Mouse (Mus musculus) megakaryocyte, adult 5-6 weeks (primary cell): ENCODE measurements around the gene Clic3. TPM values are rescaled to one million over a fixed set of nuclear protein-coding genes. Genes with fewer than 3 reads are reported as not detected.

ENCODE experiments used
- ATAC-seq: 2 replicates; pipeline ENCODE4 v1.8.0; 2016; ENCODE audit warnings: mild to moderate bottlenecking, inconsistent platforms; ENCODE audit not compliant: poor library complexity, severe bottlenecking
- total RNA-seq, 2 experiments: library from RNA; stranded (forward) in 1 of 2; stranded (reverse) in 1 of 2; fragments of 153-499, 151-499 nt in 1 of 2; fragments of 221-1000, 200-1000 nt in 1 of 2; gene quantifications; 2 replicates each; pipeline versions ENCODE4 v1.2.3 to v1.2.4; 2015 to 2017

Clic3 gene
- total RNA-seq, 2 experiments from 2014 or later = not detected

GRCm38 (mm10) chr2:25505860-25506259 is 49.2 kb downstream of the Clic3 start:
- no peak for ATAC-seq

DNA sequence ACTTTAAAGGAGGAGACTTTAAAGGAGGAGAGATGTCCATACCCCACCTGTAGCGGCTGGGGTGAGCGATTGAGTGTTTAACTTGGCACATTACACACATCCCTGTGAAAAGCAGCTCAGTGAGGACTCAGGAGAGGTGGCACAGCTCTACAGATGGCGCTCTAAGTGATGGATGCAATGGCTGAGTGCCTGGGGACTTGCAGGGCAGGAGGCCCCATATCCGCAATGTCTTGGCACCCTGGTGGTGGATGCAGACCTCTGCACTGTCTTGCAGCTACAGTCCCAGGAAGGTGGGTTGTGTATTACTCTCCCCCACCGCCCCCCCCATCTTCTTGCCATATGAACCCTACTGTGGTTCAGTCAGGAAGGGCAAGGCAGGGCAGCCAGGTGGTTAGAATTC is 50.3 kb downstream of the Clic3 start:
- ATAC-seq = peak; percentile 51; the same call in 1 of the 2 replicates

Other genes with a start within 250 kb of the Clic3 start
Only the 30 nearest of the 44 such genes appear.
- 7.5 and 10.5 TPM in 2 replicates for gene Tprn, start 194.2 kb upstream of the Clic3 start, total RNA-seq (2015)
- gene Tprn, start 194.2 kb upstream of the Clic3 start, total RNA-seq (2017) = 5.2 and 6.0 TPM in 2 replicates
- 159 TPM in 2 replicates for gene Ssna1, start 184.4 kb upstream of the Clic3 start, total RNA-seq (2015)
- 61.1 and 86.0 TPM in 2 replicates for gene Ssna1, start 184.4 kb upstream of the Clic3 start, total RNA-seq (2017)
- gene Anapc2, start 184.4 kb upstream of the Clic3 start, total RNA-seq (2015) = 28.9 and 40.5 TPM in 2 replicates
- gene Anapc2, start 184.4 kb upstream of the Clic3 start, total RNA-seq (2017) = 25.1 and 32.1 TPM in 2 replicates
- gene Tmem210, start 168.7 kb upstream of the Clic3 start, total RNA-seq (2015) = not detected in 2 replicates
- gene Tmem210, start 168.7 kb upstream of the Clic3 start, total RNA-seq (2017) = not detected in 2 replicates
- not detected in 2 replicates for gene Lrrc26, start 166.9 kb upstream of the Clic3 start, total RNA-seq (2015)
- gene Lrrc26, start 166.9 kb upstream of the Clic3 start, total RNA-seq (2017) = not detected in 2 replicates
- not detected in 2 replicates for gene Grin1, start 137.7 kb upstream of the Clic3 start, total RNA-seq (2015)
- not detected in 2 replicates for gene Grin1, start 137.7 kb upstream of the Clic3 start, total RNA-seq (2017)
- gene Man1b1, start 124.5 kb upstream of the Clic3 start, total RNA-seq (2015) = 14.8 TPM in 2 replicates
- 36.8 and 40.8 TPM in 2 replicates for gene Man1b1, start 124.5 kb upstream of the Clic3 start, total RNA-seq (2017)
- gene Dpp7, start 100.5 kb upstream of the Clic3 start, total RNA-seq (2015) = 25.1 and 30.5 TPM in 2 replicates
- gene Dpp7, start 100.5 kb upstream of the Clic3 start, total RNA-seq (2017) = 27.8 and 50.7 TPM in 2 replicates
- 34.4 and 36.0 TPM in 2 replicates for gene Uap1l1, start 91.2 kb upstream of the Clic3 start, total RNA-seq (2015)
- gene Uap1l1, start 91.2 kb upstream of the Clic3 start, total RNA-seq (2017) = 11.0 and 12.6 TPM in 2 replicates
- 4.9 and 5.5 TPM in 2 replicates for gene Sapcd2, start 84.5 kb upstream of the Clic3 start, total RNA-seq (2015)
- gene Sapcd2, start 84.5 kb upstream of the Clic3 start, total RNA-seq (2017) = 3.6 and 4.6 TPM in 2 replicates
- gene Entpd2, start 61.0 kb upstream of the Clic3 start, total RNA-seq (2015) = not detected in 2 replicates
- gene Entpd2, start 61.0 kb upstream of the Clic3 start, total RNA-seq (2017) = not detected in 2 replicates
- gene Npdc1, start 57.5 kb upstream of the Clic3 start, total RNA-seq (2015) = not detected in 2 replicates
- not detected in 2 replicates for gene Npdc1, start 57.5 kb upstream of the Clic3 start, total RNA-seq (2017)
- gene Fut7, start 33.6 kb upstream of the Clic3 start, total RNA-seq (2015) = 10.1 and 11.6 TPM in 2 replicates
- 20.4 and 21.5 TPM in 2 replicates for gene Fut7, start 33.6 kb upstream of the Clic3 start, total RNA-seq (2017)
- gene Abca2, start 28.1 kb upstream of the Clic3 start, total RNA-seq (2015) = 25.5 and 33.3 TPM in 2 replicates
- gene Abca2, start 28.1 kb upstream of the Clic3 start, total RNA-seq (2017) = 12.0 and 13.0 TPM in 2 replicates
- 36.3 and 36.5 TPM in 2 replicates for gene Paxx, start 4.3 kb downstream of the Clic3 start, total RNA-seq (2015)
- 25.7 and 29.6 TPM in 2 replicates for gene Paxx, start 4.3 kb downstream of the Clic3 start, total RNA-seq (2017)
- gene Ptgds, start 13.2 kb downstream of the Clic3 start, total RNA-seq (2015) = not detected in 2 replicates
- gene Ptgds, start 13.2 kb downstream of the Clic3 start, total RNA-seq (2017) = not detected in 2 replicates
- not detected in 2 replicates for gene Lcn12, start 37.1 kb downstream of the Clic3 start, total RNA-seq (2015)
- not detected in 2 replicates for gene Lcn12, start 37.1 kb downstream of the Clic3 start, total RNA-seq (2017)
- 23.4 and 32.3 TPM in 2 replicates for gene Fbxw5, start 43.9 kb downstream of the Clic3 start, total RNA-seq (2015)
- gene Fbxw5, start 43.9 kb downstream of the Clic3 start, total RNA-seq (2017) = 15.5 and 19.8 TPM in 2 replicates
- gene C8g, start 44.9 kb downstream of the Clic3 start, total RNA-seq (2015) = 0.18 and 2.1 TPM in 2 replicates
- 0.44 and 1.2 TPM in 2 replicates for gene C8g, start 44.9 kb downstream of the Clic3 start, total RNA-seq (2017)
- gene Traf2, start 90.1 kb downstream of the Clic3 start, total RNA-seq (2015) = 9.1 and 9.4 TPM in 2 replicates
- gene Traf2, start 90.1 kb downstream of the Clic3 start, total RNA-seq (2017) = 12.6 and 15.3 TPM in 2 replicates
- gene Edf1, start 101.0 kb downstream of the Clic3 start, total RNA-seq (2015) = 155 and 171 TPM in 2 replicates
- 133 and 145 TPM in 2 replicates for gene Edf1, start 101.0 kb downstream of the Clic3 start, total RNA-seq (2017)
- gene Mamdc4, start 118.0 kb downstream of the Clic3 start, total RNA-seq (2015) = 0.09 and 2.3 TPM in 2 replicates
- 0.15 and 5.0 TPM in 2 replicates for gene Mamdc4, start 118.0 kb downstream of the Clic3 start, total RNA-seq (2017)
- gene Phpt1, start 118.4 kb downstream of the Clic3 start, total RNA-seq (2015) = 12.7 and 15.1 TPM in 2 replicates
- gene Phpt1, start 118.4 kb downstream of the Clic3 start, total RNA-seq (2017) = 8.4 and 11.8 TPM in 2 replicates
- gene Ajm1, start 124.9 kb downstream of the Clic3 start, total RNA-seq (2015) = not detected in 2 replicates
- gene Ajm1, start 124.9 kb downstream of the Clic3 start, total RNA-seq (2017) = not detected in 2 replicates
- 18.3 and 25.7 TPM in 2 replicates for gene Rabl6, start 151.7 kb downstream of the Clic3 start, total RNA-seq (2015)
- gene Rabl6, start 151.7 kb downstream of the Clic3 start, total RNA-seq (2017) = 34.0 and 43.0 TPM in 2 replicates
- gene Ccdc183, start 160.8 kb downstream of the Clic3 start, total RNA-seq (2015) = not detected in 2 replicates
- not detected in 2 replicates for gene Ccdc183, start 160.8 kb downstream of the Clic3 start, total RNA-seq (2017)
- gene Tmem141, start 165.2 kb downstream of the Clic3 start, total RNA-seq (2015) = 8.4 and 19.2 TPM in 2 replicates
- 18.5 and 25.2 TPM in 2 replicates for gene Tmem141, start 165.2 kb downstream of the Clic3 start, total RNA-seq (2017)
- 1.1 and 1.9 TPM in 2 replicates for gene Fcna, start 171.2 kb downstream of the Clic3 start, total RNA-seq (2015)
- gene Fcna, start 171.2 kb downstream of the Clic3 start, total RNA-seq (2017) = 2.2 and 3.2 TPM in 2 replicates
- gene Lcn8, start 196.3 kb downstream of the Clic3 start, total RNA-seq (2015) = not detected in 2 replicates
- not detected in 2 replicates for gene Lcn8, start 196.3 kb downstream of the Clic3 start, total RNA-seq (2017)
- not detected in 2 replicates for gene Lcn5, start 201.1 kb downstream of the Clic3 start, total RNA-seq (2015)
- gene Lcn5, start 201.1 kb downstream of the Clic3 start, total RNA-seq (2017) = not detected in 2 replicates